Mouse (Mus musculus) intestine, embryonic 14.5 days (tissue): ENCODE results near the gene Sertad1. TPM values are rescaled to one million over a fixed set of nuclear protein-coding genes. Genes with fewer than 3 reads are reported as not detected.
"Not testable (repeated sequence)": the region's sequence is repeated elsewhere in the genome, so short reads cannot be mapped to it uniquely, and the experiment has no call there.

Experiments used
- ATAC-seq: fragments of 200-750 bp; cut with Nextera tagmentation; replicated peaks from 2 replicates; pipeline ENCODE4 v1.8.0; 2017; ENCODE audit warnings: low read depth, moderate number of reproducible peaks, moderate TSS enrichment, moderate library complexity; ENCODE audit not compliant: low FRiP score, low TSS enrichment
- DNase-seq: peaks from one replicate; pipeline ENCODE4 v3.0.0-alpha.2; 2018; ENCODE audit warnings: low spot score
- H3K27ac ChIP-seq: fragments of 300-500 bp; sonication (generic); 2 replicates; pipeline ENCODE4 v1.5.1; 2014; ENCODE audit warnings: low read depth, mild to moderate bottlenecking, control low read depth
- H3K27me3 ChIP-seq: fragments of 300-500 bp; sonication (generic); replicated peaks from 2 replicates; pipeline ENCODE4 v1.6.1; 2014; ENCODE audit warnings: low read length, control low read depth; ENCODE audit not compliant: control insufficient read depth, insufficient read depth
- H3K36me3 ChIP-seq: fragments of 300-500 bp; sonication (generic); 2 replicates; pipeline ENCODE4 v1.6.1; 2014; ENCODE audit warnings: low read length, control low read depth; ENCODE audit not compliant: control insufficient read depth, insufficient read depth
- H3K4me1 ChIP-seq: fragments of 300-500 bp; sonication (generic); replicated peaks from 2 replicates; pipeline ENCODE4 v1.6.1; 2014; ENCODE audit warnings: low read length, control low read depth, mixed read lengths; ENCODE audit not compliant: control insufficient read depth, insufficient read depth
- H3K4me2 ChIP-seq: fragments of 300-500 bp; sonication (generic); 2 replicates; pipeline ENCODE4 v1.6.1; 2014; ENCODE audit warnings: low read length
- H3K4me3 ChIP-seq: fragments of 300-500 bp; sonication (generic); 2 replicates; pipeline ENCODE4 v1.5.1; 2014; ENCODE audit warnings: low read depth, low read length, control low read depth, mixed read lengths
- H3K9ac ChIP-seq: fragments of 300-500 bp; sonication (generic); 2 replicates; pipeline ENCODE4 v1.6.1; 2014; ENCODE audit warnings: mild to moderate bottlenecking, low read length
- H3K9me3 ChIP-seq: fragments of 300-500 bp; sonication (generic); 2 replicates; pipeline ENCODE4 v1.6.1; 2016; ENCODE audit warnings: low read length, control low read depth; ENCODE audit not compliant: control insufficient read depth
- WGBS: fragments of 180-500 bp; shearing (Covaris S2); extraction: QIAGEN DNeasy Blood & Tissue Kit; methylation state at CpG from one replicate; pipeline ENCODE4 v1.1.7; 2014; 5-methylcytosine and 5-hydroxymethylcytosine counted together
- polyA plus RNA-seq: library from polyadenylated mRNA; unstranded; fragments of >200 nt; fragmentation: Nextera tagmentation; extraction: Ambion mirVana; gene quantifications from 2 replicates; pipeline ENCODE4 v1.2.1, GENCODE M21; 2014

Gene Sertad1
- polyA plus RNA-seq, 1 experiment from 2014 or later, result 33.9 TPM

DNA sequence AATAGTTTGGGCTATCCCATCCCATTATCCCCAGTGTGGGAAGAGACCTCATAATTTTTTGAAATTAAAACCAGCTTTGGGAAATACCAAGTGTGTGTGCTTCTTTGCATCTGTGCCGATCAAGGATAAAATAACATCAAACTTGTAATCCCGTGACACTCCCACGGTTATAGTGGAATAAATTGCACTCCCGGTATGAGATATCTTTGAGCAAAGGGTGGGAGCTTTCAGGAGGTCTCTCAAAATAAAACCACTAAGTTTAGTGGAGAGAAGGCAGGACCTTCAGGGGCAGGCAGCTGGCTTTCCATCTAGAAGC, 3.5 kb downstream of the Sertad1 start:
- peak overlapping the region; percentile 51 for H3K9ac ChIP-seq
- peak overlapping the region; percentile 31 for H3K4me3 ChIP-seq
- H3K9me3 ChIP-seq, result no peaks in the 10 kb centered on the region
- DNase-seq (no peak), ATAC-seq (no peak)
- peaks cover 19% of the 10 kb centered on the region for H3K4me1 ChIP-seq
- H3K4me2 ChIP-seq, result peak overlapping the region; percentile 55
- peaks cover 9% of the 10 kb centered on the region for H3K36me3 ChIP-seq
- WGBS, result 28% methylated on average over 4 of the region's 4 CpGs
- H3K27me3 ChIP-seq, result no peaks in the 10 kb centered on the region
- peak overlapping the region; percentile 94 for H3K27ac ChIP-seq

DNA sequence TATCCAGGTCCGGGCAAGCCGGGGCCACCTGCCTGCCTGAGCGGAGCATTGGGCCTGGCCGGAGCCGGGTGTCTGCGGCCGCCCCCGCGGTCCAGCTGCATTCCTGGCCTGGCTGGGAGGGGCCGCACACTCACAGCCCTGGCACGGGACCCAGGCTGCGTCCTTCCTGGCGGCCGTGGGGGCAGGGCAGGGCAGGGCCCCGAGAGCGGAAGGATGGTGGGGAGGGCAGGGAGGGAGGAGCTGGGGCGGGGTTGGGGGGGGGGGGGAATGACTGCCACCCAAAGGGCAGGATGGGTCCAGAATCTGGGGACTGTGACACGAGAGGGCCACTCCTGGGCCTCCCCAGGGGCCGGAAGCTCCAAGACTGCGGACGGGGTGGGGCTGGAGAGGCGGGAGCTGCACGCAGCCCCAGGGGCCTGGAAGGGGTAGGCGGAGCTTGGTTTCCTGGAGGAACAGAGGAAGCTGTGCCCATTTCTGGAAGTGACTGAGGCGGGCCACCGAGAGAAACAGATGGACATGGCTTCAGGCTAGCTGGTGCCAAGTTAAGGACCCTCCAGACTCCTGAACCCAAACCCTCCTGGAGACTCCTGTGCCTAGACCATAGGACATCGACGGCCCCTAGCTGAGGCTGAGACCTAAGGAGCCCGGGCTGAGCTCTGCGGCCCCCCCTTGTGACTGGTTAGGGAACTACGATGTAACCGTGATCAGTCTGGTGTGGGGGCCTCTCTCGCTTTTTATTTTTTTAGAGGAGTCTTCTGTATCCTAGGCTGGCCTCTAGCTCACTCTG, 4.0 kb downstream of the Sertad1 start:
- ATAC-seq (peak; percentile 81), DNase-seq (peak; percentile 94)
- peak overlapping the region; percentile 31 for H3K4me3 ChIP-seq
- WGBS, result under 1% methylated on average over 33 of the region's 33 CpGs
- peaks cover 19% of the 10 kb centered on the region for H3K4me1 ChIP-seq
- H3K9me3 ChIP-seq, result no peaks in the 10 kb centered on the region
- H3K36me3 ChIP-seq, result peaks cover 9% of the 10 kb centered on the region
- peak overlapping the region; percentile 94 for H3K27ac ChIP-seq
- peak overlapping the region; percentile 51 for H3K9ac ChIP-seq
- H3K4me2 ChIP-seq, result peak overlapping the region; percentile 55
- H3K27me3 ChIP-seq, result no peaks in the 10 kb centered on the region

DNA sequence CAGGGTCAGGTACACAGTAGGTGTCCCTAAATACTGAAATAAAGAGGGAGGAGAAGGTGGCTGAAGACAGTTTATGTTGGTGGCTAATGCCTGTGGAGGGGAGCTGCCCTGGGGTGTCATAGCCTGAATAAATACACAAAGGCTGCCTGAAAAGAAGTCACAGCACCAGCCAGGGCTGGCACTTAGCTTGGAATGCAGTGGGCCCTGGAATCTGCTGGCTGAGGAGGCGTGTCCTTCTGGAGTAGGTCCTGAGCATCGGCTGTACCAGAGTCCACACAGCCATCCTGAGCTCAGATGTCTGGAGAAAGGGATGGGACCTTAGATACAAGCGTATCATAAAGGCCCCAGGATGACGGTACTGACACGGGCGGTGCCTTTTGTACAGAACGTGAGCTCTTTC, 5.1 kb downstream of the Sertad1 start:
- Histone ChIP-seq H3K9me3 (no peaks in the 10 kb centered on the region), H3K4me2 (no peak overlapping the region), H3K27ac (peak overlapping the region; percentile 94; the same call in 1 of the 2 replicates), H3K9ac (no peak overlapping the region), H3K36me3 (peaks cover 9% of the 10 kb centered on the region), H3K4me1 (peaks cover 15% of the 10 kb centered on the region), H3K4me3 (no peak overlapping the region), H3K27me3 (no peaks in the 10 kb centered on the region)
- 69% methylated on average over 7 of the region's 7 CpGs for WGBS
- no peak for DNase-seq
- ATAC-seq, result no peak

DNA sequence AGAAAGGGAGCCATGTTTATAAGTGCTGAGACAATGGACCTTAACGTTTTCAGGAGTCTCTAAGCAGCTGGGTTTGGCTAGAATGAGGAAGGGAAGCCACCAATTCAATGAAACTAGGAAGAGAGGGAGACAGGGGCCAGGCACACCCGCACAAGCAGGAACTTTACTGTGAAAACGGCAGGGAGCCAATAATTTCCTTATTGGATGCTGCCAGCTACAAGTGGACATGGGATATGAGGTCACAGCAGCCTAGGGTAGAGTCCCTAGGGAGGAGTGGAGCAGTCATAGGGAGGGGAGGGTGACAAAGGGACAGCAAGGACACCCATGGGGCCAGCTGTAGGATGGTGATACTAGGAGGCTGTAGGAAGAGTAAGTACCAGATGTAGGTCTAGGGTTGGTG, 6.3 kb downstream of the Sertad1 start:
- 70% methylated on average over 3 of the region's 3 CpGs for WGBS
- ATAC-seq, result no peak
- Histone ChIP-seq H3K4me2 (no peak overlapping the region), H3K9me3 (no peaks in the 10 kb centered on the region), H3K4me1 (peaks cover 12% of the 10 kb centered on the region), H3K4me3 (no peak overlapping the region), H3K9ac (no peak overlapping the region), H3K27ac (no peak overlapping the region), H3K36me3 (peaks cover 9% of the 10 kb centered on the region), H3K27me3 (no peaks in the 10 kb centered on the region)
- DNase-seq, result no peak

DNA sequence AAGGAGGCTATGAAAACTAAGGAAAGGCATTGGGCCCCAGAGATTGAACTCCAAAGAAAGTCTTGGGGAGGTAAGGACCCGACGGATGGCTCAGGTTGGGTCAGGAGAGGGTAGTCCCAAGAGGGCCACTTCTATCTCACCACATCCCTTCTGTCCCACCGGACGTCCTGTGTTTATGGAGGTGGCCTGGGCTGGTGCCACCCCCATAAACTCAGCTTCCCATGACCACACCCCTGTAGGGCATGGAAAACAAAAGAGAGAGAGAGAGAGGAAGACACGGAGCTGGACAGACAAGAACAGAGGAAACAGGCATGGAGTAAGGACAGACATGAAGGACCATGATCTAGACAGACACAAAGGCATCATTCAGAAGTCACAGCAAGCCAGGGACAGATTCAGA, 6.7 kb downstream of the Sertad1 start:
- ATAC-seq, result no peak
- no peak overlapping the region for H3K4me3 ChIP-seq
- no peak for DNase-seq
- WGBS, result 81% methylated on average over 5 of the region's 5 CpGs
- no peak overlapping the region for H3K27ac ChIP-seq
- H3K4me2 ChIP-seq, result no peak overlapping the region
- H3K9ac ChIP-seq, result no peak overlapping the region
- H3K36me3 ChIP-seq, result peaks cover 9% of the 10 kb centered on the region
- H3K9me3 ChIP-seq, result no peaks in the 10 kb centered on the region
- H3K27me3 ChIP-seq, result no peaks in the 10 kb centered on the region
- peaks cover 8% of the 10 kb centered on the region for H3K4me1 ChIP-seq

GRCm38 (mm10) chr7:27494659-27495367, 8.1 kb downstream of the Sertad1 start:
- not testable (repeated sequence) for H3K4me3 ChIP-seq

DNA sequence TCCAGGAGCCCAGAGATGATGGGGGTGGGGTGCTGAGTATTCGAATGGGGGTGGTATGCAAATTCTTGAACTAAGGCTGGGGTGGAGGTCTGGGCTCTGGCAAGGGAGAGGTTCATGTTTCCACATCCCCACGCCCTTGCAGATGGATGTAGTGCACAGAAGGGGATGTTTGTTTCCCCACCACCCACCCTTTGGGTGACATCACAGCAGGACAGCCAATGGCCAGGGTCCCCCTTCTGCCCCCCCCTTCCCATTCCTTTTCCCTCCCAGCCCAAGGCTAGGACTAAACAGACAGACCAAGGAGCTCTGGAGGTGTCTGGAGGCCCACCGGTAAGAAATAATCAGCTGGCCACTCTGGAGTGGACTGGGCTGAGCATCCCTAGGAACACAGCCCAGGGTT, 12.3 kb downstream of the Sertad1 start, which contains the start of gene Prx:
Gene Prx, plus strand, starts transcription at position 289 of the 400 bp plus-strand sequence.
- Histone ChIP-seq H3K27ac (no peak within 1 kb of the TSS), H3K9me3 (no peaks in the 10 kb centered on the region), H3K27me3 (no peaks in the 10 kb centered on the region), H3K36me3 (no peaks in the 10 kb centered on the region), H3K4me1 (no peaks in the 10 kb centered on the region), H3K4me2 (no peak within 1 kb of the TSS), H3K9ac (no peak within 1 kb of the TSS), H3K4me3 (no peak within 1 kb of the TSS)
- ATAC-seq, result no peak
- DNase-seq, result no peak
- 25% methylated on average over 3 of the region's 3 CpGs for WGBS

More at GRCm38 (mm10) chr7:27494659-27495367, 8.1 kb downstream of the Sertad1 start:
- DNase-seq, H3K27me3 ChIP-seq, H3K4me2 ChIP-seq, H3K36me3 ChIP-seq, H3K9ac ChIP-seq, H3K27ac ChIP-seq, ATAC-seq, H3K4me1 ChIP-seq, H3K9me3 ChIP-seq: not testable (repeated sequence)
- WGBS, result 90% methylated on average over 9 of the region's 9 CpGs

DNA sequence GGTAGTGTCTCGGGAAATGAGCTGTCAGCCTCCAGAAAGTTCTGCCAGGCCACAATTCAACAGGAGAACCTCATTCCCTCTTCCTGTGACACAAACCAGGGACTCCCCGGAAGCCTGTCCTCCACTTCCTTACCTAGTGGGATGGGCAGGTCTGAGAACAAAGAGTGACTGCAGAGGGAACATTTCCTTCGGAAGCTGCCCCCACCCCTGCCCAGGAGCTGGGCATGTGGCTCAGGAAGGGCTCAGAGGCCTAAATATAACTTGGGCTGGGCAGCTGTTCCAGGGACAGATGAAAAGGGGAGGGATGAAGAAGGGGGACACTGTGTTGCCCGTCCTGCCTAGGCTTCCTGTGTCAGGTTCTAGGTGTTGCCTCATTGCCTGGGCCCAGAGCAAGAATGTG, 14.9 kb downstream of the Sertad1 start:
- no peak for ATAC-seq
- H3K27ac ChIP-seq, result peak overlapping the region; percentile 41; the same call in 1 of the 2 replicates

More for the DNA sequence above, 14.9 kb downstream of the Sertad1 start:
- DNase-seq, result no peak
- H3K4me2 ChIP-seq, result no peak overlapping the region
- no peak overlapping the region for H3K4me3 ChIP-seq
- H3K9ac ChIP-seq, result no peak overlapping the region
- WGBS, result 46% methylated on average over 4 of the region's 4 CpGs
- no peaks in the 10 kb centered on the region for H3K36me3 ChIP-seq
- H3K27me3 ChIP-seq, result no peaks in the 10 kb centered on the region
- no peaks in the 10 kb centered on the region for H3K9me3 ChIP-seq
- H3K4me1 ChIP-seq, result 0 out of 2 replicates have a peak, but pooled peaks cover 2% of the 10 kb centered on the region
